Mouse (Mus musculus): ENCODE data around the gene Vtcn1. TPM values are rescaled to one million over a fixed set of nuclear protein-coding genes. Genes with fewer than 3 reads are reported as not detected.

The Vtcn1 gene
- total RNA-seq, 2 experiments from 2014 or later = 0.37 to 0.50 TPM

GRCm38 (mm10) chr3:100911498-100912213 is 86.4 kb downstream of the Vtcn1 start:
- intact Hi-C loops (cut with DNase I) = no loop called here

GRCm38 (mm10) chr3:100916844-100917243 is 91.6 kb downstream of the Vtcn1 start:
- intact Hi-C loops (cut with DNase I) = no loop called here
- peak in 1 of 2 experiments; percentile 32 for DNase-seq

More at GRCm38 (mm10) chr3:100911498-100912213, 86.4 kb downstream of the Vtcn1 start:
- no peak for DNase-seq

GRCm38 (mm10) chr3:100920611-100921140 is 95.4 kb downstream of the Vtcn1 start:
- intact Hi-C loops (cut with DNase I) = no loop called here
- no peak for DNase-seq

DNA sequence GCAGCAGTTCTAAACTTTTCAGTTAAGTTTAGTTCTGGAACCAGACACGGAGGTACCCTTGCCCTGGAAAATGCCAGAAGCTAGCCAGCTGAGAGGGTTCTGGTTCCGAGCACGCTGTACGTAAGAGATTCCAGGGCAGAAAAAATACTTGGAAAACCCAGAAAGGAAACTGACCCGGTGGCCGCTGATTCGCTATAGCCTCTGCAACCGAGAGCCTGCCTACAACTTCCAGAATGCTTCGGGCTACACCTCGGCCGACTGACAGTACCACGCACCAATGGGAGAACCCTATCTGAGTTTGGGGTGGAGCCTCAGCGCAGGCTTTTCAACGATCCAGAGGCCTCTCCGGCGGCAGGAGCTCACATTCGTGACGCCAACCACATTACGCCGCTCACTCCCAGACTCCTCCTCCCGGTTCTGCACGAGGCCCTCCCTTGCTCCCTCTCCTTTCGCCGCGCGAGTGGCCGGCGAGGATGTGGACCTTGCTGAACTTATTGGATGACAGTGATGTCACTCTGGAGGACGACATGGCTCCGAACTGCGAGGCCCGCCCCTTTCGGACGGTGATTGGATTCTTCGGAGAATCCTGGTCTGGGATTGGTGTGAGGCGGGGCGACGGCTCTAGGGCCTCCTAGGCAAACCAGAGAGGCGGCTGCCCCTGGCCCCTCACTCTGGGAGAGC is 96.7 kb downstream of the Vtcn1 start, which contains the start of gene Trim45:
Gene Trim45, plus strand, starts transcription at position 378 of the 681 bp plus-strand sequence.
- DNase-seq = peak; percentile 96 to 98
- intact Hi-C loops (cut with DNase I) = no loop called here

GRCm38 (mm10) chr3:100922506-100923375 is 97.5 kb downstream of the Vtcn1 start:
- DNase-seq = no peak
- intact Hi-C loops (cut with DNase I) = no loop called here

DNA sequence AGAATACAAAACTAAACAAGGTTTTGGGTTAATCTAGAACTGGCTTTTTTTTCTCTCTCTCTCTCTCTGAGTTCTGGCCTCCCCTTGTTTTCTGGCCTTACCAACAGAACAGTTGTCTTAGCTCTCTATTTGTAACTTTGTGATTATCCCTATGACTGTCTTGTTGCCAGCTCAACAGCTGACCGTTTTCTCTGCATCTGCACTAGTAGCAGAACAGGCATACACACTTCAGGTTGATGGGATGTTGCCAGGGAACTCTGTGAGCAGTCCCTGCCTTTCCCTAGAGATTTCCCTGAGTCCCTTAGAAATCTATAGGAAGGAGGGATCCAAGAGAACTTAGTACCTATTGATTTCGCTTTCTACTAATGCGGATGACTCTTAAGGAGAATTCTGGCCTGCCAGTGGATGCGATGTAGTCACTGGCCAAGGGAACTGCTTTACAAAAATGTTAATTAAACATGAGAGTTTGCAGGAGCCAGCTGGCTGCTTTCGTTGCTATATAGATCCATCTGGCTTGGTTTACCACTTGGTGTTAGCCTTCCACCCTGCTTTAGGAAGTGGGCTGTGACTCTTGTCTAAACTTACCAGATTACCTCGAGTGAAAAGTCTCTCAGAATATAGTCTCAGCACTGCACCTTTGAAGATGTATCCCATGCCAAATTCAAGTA is 98.9 kb downstream of the Vtcn1 start:
- intact Hi-C loops (cut with DNase I) = no loop called here
- DNase-seq = peak in 1 of 2 experiments; percentile 50

DNA sequence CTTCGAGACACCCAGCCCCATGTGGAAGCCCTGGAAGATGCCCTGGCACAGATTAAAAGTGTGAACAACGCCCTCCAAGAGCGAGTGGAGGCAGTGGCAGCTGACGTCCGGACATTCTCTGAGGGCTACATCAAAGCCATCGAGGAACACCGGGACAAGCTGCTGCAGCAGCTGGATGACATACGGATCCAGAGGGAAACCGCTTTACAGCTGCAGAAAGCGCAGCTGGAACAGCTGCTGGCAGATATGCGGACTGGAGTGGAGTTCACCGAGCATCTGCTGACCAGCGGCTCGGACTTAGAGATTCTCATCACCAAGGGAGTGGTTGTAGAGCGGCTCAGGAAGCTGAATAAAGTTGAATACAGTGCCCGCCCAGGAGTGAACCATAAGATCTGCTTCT is 99.9 kb downstream of the Vtcn1 start:
- intact Hi-C loops (cut with DNase I) = no loop called here
- DNase-seq = peak; percentile 49 to 58

DNA sequence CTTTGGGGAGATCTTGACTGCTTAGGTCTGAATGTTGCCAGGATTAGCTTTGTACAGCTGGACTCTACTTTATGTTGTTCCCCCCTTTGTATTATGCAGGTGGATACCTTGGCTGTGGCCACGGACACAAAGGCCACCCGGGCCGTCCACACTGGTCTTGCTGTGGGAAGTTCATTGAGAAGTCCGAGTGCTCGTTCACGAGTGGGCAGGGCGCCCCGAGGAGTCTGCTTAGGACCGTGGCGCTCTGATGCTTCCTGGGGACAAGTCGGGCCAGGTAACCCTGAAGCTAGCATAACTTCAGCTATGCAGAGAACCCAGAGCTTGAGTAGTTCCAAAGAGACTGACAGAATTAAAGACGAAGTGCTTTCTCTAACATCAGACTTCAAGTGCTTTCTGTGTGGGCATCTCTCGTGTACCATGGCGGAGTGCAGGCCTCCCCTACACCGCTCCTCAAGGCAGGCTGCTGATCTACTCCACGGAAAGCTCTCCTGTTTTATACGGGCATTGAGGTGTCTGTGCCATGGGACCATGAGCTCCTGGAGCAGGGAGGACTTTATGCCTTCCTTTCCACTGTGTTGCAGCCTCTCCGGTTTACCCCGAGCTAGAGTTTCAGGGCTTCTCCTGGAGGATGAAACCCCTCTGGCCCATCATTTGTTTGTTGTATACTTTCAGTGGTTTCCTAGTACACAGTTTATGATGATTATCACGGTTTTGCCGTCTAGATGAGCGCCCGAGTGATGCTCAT is 106.2 kb downstream of the Vtcn1 start:
- intact Hi-C loops (cut with DNase I) = no loop called here
- DNase-seq = no peak

DNA sequence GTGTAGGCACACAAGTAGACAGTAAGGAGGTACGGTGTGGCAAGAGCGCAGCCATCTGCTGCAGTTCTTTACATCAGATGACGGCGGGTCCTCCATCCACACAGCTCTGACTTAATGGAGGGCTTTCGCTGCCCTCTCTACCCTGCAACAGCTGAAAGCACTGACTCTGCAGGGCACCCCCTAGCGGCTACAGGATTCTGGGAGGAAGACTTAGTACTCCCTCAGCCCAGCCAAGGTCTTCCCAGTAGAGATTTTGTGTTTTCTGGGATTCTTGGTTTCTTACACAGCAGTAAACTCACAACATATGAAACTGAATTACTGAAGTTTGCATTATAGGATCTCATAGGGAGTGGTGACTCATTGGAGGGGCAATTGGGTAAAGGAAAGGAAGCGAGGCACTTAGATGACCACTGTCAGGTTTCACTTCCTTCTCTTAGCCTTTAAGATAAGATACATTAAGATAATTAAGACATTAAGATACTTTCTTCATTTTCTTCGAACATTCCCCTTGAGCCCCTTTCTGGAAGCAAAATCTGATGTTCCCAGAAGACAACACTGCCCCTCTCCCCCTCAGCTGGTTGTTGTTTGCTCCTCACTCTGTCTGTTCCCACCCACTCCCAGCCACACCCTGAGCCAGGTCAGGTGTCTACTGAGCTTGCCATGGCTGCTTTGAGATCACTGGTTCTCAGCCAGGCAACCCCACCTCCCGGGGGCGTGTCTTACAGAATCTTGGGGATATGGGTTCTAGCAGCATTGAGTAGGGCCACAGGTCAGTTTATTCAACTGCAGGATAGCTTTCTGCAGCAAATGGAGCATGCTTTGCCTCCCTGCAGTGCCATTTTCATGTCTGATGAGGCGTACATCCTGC is 107.1 kb downstream of the Vtcn1 start:
- intact Hi-C loops (cut with DNase I) = no loop called here
- peak; percentile 19 to 27 for DNase-seq

GRCm38 (mm10) chr3:100935521-100935920 is 110.3 kb downstream of the Vtcn1 start:
- no peak for DNase-seq
- intact Hi-C loops (cut with DNase I) = no loop called here

DNA sequence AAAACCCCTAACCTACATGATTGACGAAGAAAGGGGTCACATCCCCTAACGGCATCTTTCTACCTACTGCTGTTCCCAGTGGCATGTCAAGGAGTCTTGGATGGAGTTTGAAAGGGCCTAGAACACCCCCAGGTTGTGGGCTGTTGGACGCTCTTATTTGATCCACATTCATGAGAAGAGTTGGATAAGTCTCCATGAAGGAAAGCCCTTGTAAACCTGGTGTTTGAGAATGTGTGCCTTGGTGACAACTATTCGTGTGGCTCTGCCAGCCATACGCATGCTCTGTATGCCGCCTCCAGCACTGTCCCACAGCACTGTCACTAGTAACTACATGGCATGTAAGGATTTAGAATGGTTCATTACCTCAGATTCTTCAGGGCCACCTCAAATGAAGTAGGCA is 110.9 kb downstream of the Vtcn1 start:
- DNase-seq = no peak
- intact Hi-C loops (cut with DNase I) = no loop called here

DNA sequence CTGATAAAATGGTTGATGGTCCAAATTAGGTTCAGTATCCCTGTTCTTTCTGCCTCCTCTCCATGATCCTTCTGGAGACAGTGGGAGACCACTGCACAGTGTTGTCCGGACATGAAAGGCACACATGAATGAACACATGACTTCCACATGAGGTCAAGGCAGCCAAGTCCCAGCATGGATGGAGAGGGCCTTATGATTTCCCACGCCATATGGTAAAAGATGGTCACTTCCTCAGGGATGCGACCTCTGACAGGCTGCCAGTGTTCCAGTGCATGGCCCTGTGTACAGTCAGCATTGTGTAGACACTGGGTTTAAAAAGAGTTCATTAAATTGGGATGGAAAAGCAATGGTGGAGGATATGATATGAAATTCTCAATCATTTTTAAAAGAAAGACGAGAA is 113.0 kb downstream of the Vtcn1 start:
- intact Hi-C loops (cut with DNase I) = no loop called here
- no peak for DNase-seq

- intact Hi-C loops (cut with DNase I) = no loop called here
- no peak for DNase-seq
These were observed 115.3 kb downstream of the Vtcn1 start for GRCm38 (mm10) chr3:100940496-100941037.

Other genes starting within 250 kb of the Vtcn1 start
- 10 to 100 TPM; 59.2 to 59.6 TPM for gene Man1a2, start 140.0 kb upstream of the Vtcn1 start, total RNA-seq (2021)
- gene Trim45, start 96.7 kb downstream of the Vtcn1 start, total RNA-seq (2021) = 10 to 100 TPM in 1 of 2 experiments, 1 to 10 TPM in 1; 9.1 to 10.4 TPM
- 1 to 10 TPM; 3.4 to 3.9 TPM for gene Ttf2, start 144.2 kb downstream of the Vtcn1 start, total RNA-seq (2021)
- under 1 TPM; 0.37 to 0.43 TPM for gene Cd101, start 204.1 kb downstream of the Vtcn1 start, total RNA-seq (2021)